Mouse (Mus musculus): ENCODE data around the gene Nkiras2. TPM values are rescaled to one million over a fixed set of nuclear protein-coding genes. Genes with fewer than 3 reads are reported as not detected.
"Not testable (repeated sequence)": the region's sequence is repeated elsewhere in the genome, so short reads cannot be mapped to it uniquely, and the experiment has no call there.

Nkiras2 gene
- polyA plus RNA-seq, 1 experiment from 2014 or later, result 57.6 TPM

GRCm38 (mm10) chr11:100580275-100580674, 38.8 kb upstream of the Nkiras2 start:
- Histone ChIP-seq H3K4me3 (replicated peaks) (no peak overlapping the region), H3K4me1 (replicated peaks) (0 out of 2 replicates have a peak, but pooled peaks cover 3% of the 10 kb centered on the region), H3K27ac (no peak overlapping the region), H3K9me3 (no peaks in the 10 kb centered on the region), H3K9ac (no peak overlapping the region), H3K27me3 (replicated peaks) (no peaks in the 10 kb centered on the region), H3K36me3 (peaks cover 51% of the 10 kb centered on the region), H3K4me2 (replicated peaks) (no peak overlapping the region)
- ATAC-seq, result no peak
- 88% methylated on average over 13 of the region's 13 CpGs for WGBS

GRCm38 (mm10) chr11:100581756-100582155, 37.3 kb upstream of the Nkiras2 start:
- H3K27ac ChIP-seq, result no peak overlapping the region
- peaks cover 64% of the 10 kb centered on the region for H3K36me3 ChIP-seq
- 70% methylated on average over 4 of the region's 4 CpGs for WGBS
- H3K4me3 ChIP-seq (replicated peaks), result no peak overlapping the region
- no peaks in the 10 kb centered on the region for H3K4me1 ChIP-seq (replicated peaks)
- no peak overlapping the region for H3K4me2 ChIP-seq (replicated peaks)
- no peaks in the 10 kb centered on the region for H3K9me3 ChIP-seq
- ATAC-seq, result peak; percentile 46; the same call in 1 of the 2 replicates
- no peak overlapping the region for H3K9ac ChIP-seq
- no peaks in the 10 kb centered on the region for H3K27me3 ChIP-seq (replicated peaks)

GRCm38 (mm10) chr11:100582413-100582812, 36.6 kb upstream of the Nkiras2 start:
- H3K4me3 ChIP-seq (replicated peaks); H3K27ac ChIP-seq; H3K4me2 ChIP-seq (replicated peaks); H3K4me1 ChIP-seq (replicated peaks); ATAC-seq; H3K27me3 ChIP-seq (replicated peaks); H3K9me3 ChIP-seq; H3K9ac ChIP-seq: not testable (repeated sequence)
- H3K36me3 ChIP-seq, result peaks cover 71% of the 10 kb centered on the region
- WGBS, result 93% methylated on average over 1 of the region's 1 CpGs

DNA sequence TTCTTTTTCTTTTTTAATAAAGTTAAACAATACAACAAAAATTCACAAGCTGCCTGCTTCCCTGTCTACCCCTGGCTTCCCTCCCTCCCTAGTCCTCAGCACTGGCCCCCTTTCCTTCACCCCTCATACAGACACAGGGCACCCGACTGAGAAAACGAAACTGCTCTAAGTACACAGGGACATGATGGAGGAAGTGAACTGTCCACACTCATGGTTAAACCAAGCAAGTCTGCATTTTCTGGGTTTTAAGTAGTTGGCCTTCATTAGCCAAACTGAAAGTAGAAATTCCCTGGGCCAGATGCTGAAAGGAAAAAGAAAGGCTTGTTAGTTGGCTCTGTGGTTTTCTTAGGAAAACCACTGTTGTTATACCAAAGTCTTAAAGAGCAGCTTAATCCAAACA, 36.2 kb upstream of the Nkiras2 start:
- Histone ChIP-seq H3K27me3 (replicated peaks) (no peaks in the 10 kb centered on the region), H3K9me3 (no peaks in the 10 kb centered on the region), H3K36me3 (peaks cover 74% of the 10 kb centered on the region), H3K4me1 (replicated peaks) (no peaks in the 10 kb centered on the region), H3K27ac (no peak overlapping the region), H3K4me3 (replicated peaks) (no peak overlapping the region), H3K9ac (no peak overlapping the region), H3K4me2 (replicated peaks) (no peak overlapping the region)
- WGBS, result 75% methylated on average over 2 of the region's 2 CpGs
- ATAC-seq, result no peak

- no peak overlapping the region for H3K9ac ChIP-seq
- H3K4me2 ChIP-seq (replicated peaks), result no peak overlapping the region
- H3K27me3 ChIP-seq (replicated peaks), result no peaks in the 10 kb centered on the region
- peaks cover 72% of the 10 kb centered on the region for H3K36me3 ChIP-seq
- no peak overlapping the region for H3K4me3 ChIP-seq (replicated peaks)
- WGBS, result 88% methylated on average over 7 of the region's 7 CpGs
- ATAC-seq, result no peak
- H3K9me3 ChIP-seq, result no peaks in the 10 kb centered on the region
- H3K27ac ChIP-seq, result no peak overlapping the region
- no peaks in the 10 kb centered on the region for H3K4me1 ChIP-seq (replicated peaks)
Measured at GRCm38 (mm10) chr11:100584561-100584961, 34.5 kb upstream of the Nkiras2 start.

GRCm38 (mm10) chr11:100585148-100585547, 33.9 kb upstream of the Nkiras2 start:
- ATAC-seq, result no peak
- H3K4me2 ChIP-seq (replicated peaks), result no peak overlapping the region
- no peak overlapping the region for H3K9ac ChIP-seq
- 96% methylated on average over 3 of the region's 3 CpGs for WGBS
- no peaks in the 10 kb centered on the region for H3K9me3 ChIP-seq
- H3K27ac ChIP-seq, result no peak overlapping the region
- H3K27me3 ChIP-seq (replicated peaks), result no peaks in the 10 kb centered on the region
- H3K4me1 ChIP-seq (replicated peaks), result no peaks in the 10 kb centered on the region
- H3K4me3 ChIP-seq (replicated peaks), result no peak overlapping the region
- peaks cover 76% of the 10 kb centered on the region for H3K36me3 ChIP-seq

GRCm38 (mm10) chr11:100588462-100588861, 30.6 kb upstream of the Nkiras2 start:
- WGBS, result 96% methylated on average over 2 of the region's 2 CpGs
- H3K27me3 ChIP-seq (replicated peaks), result no peaks in the 10 kb centered on the region
- no peak for ATAC-seq
- no peaks in the 10 kb centered on the region for H3K9me3 ChIP-seq
- H3K4me1 ChIP-seq (replicated peaks), result no peaks in the 10 kb centered on the region
- H3K4me2 ChIP-seq (replicated peaks), result no peak overlapping the region
- H3K4me3 ChIP-seq (replicated peaks), result no peak overlapping the region
- H3K9ac ChIP-seq, result no peak overlapping the region
- H3K36me3 ChIP-seq, result peaks cover 75% of the 10 kb centered on the region
- no peak overlapping the region for H3K27ac ChIP-seq

DNA sequence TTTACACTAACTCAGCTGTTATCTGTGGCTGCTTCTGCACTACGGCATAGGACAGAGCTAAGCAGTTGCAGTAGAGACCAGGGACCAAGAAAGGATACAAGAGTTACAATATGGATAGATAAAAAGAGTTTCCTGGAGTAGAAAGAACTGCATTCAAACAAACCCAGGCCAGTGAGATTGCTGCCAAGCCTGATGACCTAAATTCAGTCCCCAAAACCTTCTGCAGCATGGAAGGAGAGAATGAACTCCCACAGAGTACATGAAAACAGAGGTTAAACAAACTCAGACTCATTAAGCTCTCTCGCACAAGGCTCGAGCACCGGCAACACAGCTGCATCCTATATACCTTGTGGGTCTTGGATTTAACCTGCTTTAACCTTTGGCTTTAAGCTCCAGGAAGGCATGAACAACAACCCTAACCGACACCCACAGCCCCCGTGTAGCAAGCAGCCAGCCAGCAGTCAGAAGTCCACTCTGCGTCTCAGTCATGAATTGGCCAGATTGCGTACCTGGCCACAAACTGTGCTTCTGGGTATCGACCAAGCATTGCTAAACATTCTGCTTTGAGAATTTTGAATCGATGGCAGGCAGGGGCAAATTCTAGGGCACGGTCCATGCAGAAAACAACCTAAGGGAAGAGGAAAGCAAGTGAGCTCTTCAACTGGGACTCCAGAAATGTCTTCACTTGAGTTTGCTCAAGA, 26.5 kb upstream of the Nkiras2 start:
- peaks cover 47% of the 10 kb centered on the region for H3K36me3 ChIP-seq
- WGBS, result 92% methylated on average over 11 of the region's 11 CpGs
- no peaks in the 10 kb centered on the region for H3K4me1 ChIP-seq (replicated peaks)
- H3K9ac ChIP-seq, result no peak overlapping the region
- no peaks in the 10 kb centered on the region for H3K9me3 ChIP-seq
- H3K4me2 ChIP-seq (replicated peaks), result no peak overlapping the region
- H3K27ac ChIP-seq, result no peak overlapping the region
- no peak for ATAC-seq
- H3K27me3 ChIP-seq (replicated peaks), result no peaks in the 10 kb centered on the region
- H3K4me3 ChIP-seq (replicated peaks), result no peak overlapping the region

DNA sequence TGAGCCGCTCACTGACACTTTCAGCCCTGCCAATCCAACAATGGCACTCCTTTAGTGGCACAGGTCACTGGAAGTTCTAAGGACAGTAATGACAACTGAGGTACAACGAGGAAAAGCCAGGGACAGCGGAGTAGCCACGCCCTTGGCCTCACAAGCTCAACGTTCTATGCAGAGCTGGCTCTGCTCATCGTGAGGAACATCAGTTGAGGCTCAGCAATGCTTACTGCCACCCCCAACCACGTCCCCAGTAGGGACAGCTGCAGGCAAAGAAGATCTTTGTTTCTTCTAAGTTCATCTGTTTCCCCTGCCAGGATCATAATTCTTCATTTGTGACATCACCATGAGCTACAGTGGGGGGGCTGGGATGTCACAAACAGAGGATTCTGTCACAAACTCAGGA, 24.4 kb upstream of the Nkiras2 start:
- Histone ChIP-seq H3K9me3 (no peaks in the 10 kb centered on the region), H3K27me3 (replicated peaks) (no peaks in the 10 kb centered on the region), H3K36me3 (peaks cover 56% of the 10 kb centered on the region), H3K27ac (no peak overlapping the region), H3K9ac (no peak overlapping the region), H3K4me1 (replicated peaks) (no peaks in the 10 kb centered on the region), H3K4me3 (replicated peaks) (no peak overlapping the region), H3K4me2 (replicated peaks) (no peak overlapping the region)
- WGBS, result 77% methylated on average over 7 of the region's 7 CpGs
- ATAC-seq, result no peak

- no peaks in the 10 kb centered on the region for H3K9me3 ChIP-seq
- H3K27ac ChIP-seq, result no peak overlapping the region
- H3K9ac ChIP-seq, result no peak overlapping the region
- peaks cover 51% of the 10 kb centered on the region for H3K36me3 ChIP-seq
- H3K27me3 ChIP-seq (replicated peaks), result no peaks in the 10 kb centered on the region
- no peak overlapping the region for H3K4me2 ChIP-seq (replicated peaks)
- H3K4me3 ChIP-seq (replicated peaks), result no peak overlapping the region
- WGBS, result 79% methylated on average over 4 of the region's 4 CpGs
- ATAC-seq, result no peak
- H3K4me1 ChIP-seq (replicated peaks), result no peaks in the 10 kb centered on the region
Measured at GRCm38 (mm10) chr11:100595533-100595932, 23.5 kb upstream of the Nkiras2 start.

- 78% methylated on average over 4 of the region's 4 CpGs for WGBS
- H3K4me1 ChIP-seq (replicated peaks), result no peaks in the 10 kb centered on the region
Measured at GRCm38 (mm10) chr11:100598074-100598473, 21.0 kb upstream of the Nkiras2 start.

GRCm38 (mm10) chr11:100601372-100601771, 17.7 kb upstream of the Nkiras2 start:
- H3K4me3 ChIP-seq (replicated peaks), result no peak overlapping the region
- H3K4me1 ChIP-seq (replicated peaks), result 0 out of 2 replicates have a peak, but pooled peaks cover 3% of the 10 kb centered on the region
- H3K4me2 ChIP-seq (replicated peaks), result no peak overlapping the region
- no peak for ATAC-seq
- H3K9me3 ChIP-seq, result no peaks in the 10 kb centered on the region
- peaks cover 27% of the 10 kb centered on the region for H3K36me3 ChIP-seq
- H3K27me3 ChIP-seq (replicated peaks), result no peaks in the 10 kb centered on the region
- no peak overlapping the region for H3K27ac ChIP-seq
- WGBS, result 97% methylated on average over 3 of the region's 3 CpGs
- H3K9ac ChIP-seq, result no peak overlapping the region

More at GRCm38 (mm10) chr11:100598074-100598473, 21.0 kb upstream of the Nkiras2 start:
- no peak overlapping the region for H3K9ac ChIP-seq
- H3K4me3 ChIP-seq (replicated peaks), result no peak overlapping the region
- peaks cover 33% of the 10 kb centered on the region for H3K36me3 ChIP-seq
- H3K9me3 ChIP-seq, result no peaks in the 10 kb centered on the region
- no peak overlapping the region for H3K27ac ChIP-seq
- H3K4me2 ChIP-seq (replicated peaks), result no peak overlapping the region
- no peaks in the 10 kb centered on the region for H3K27me3 ChIP-seq (replicated peaks)
- no peak for ATAC-seq

- WGBS, result 85% methylated on average over 9 of the region's 9 CpGs
- Histone ChIP-seq H3K4me2 (replicated peaks) (no peak overlapping the region), H3K27ac (no peak overlapping the region), H3K9ac (no peak overlapping the region), H3K9me3 (no peaks in the 10 kb centered on the region), H3K27me3 (replicated peaks) (no peaks in the 10 kb centered on the region), H3K4me3 (replicated peaks) (no peak overlapping the region), H3K36me3 (peaks cover 12% of the 10 kb centered on the region), H3K4me1 (replicated peaks) (0 out of 2 replicates have a peak, but pooled peaks cover 3% of the 10 kb centered on the region)
- ATAC-seq, result no peak
Measured at GRCm38 (mm10) chr11:100603155-100603554, 15.9 kb upstream of the Nkiras2 start.

All from intestine, embryonic 15.5 days (tissue).